Mouse (Mus musculus): ENCODE results near the gene Nop2. TPM values are rescaled to one million over a fixed set of nuclear protein-coding genes. Genes with fewer than 3 reads are reported as not detected.
A peak's percentile ranks its signal among the peaks of the same experiment; 100 is the strongest.

Gene Nop2
- polyA plus RNA-seq, 1 experiment from 2014 or later = 54.4 TPM

DNA sequence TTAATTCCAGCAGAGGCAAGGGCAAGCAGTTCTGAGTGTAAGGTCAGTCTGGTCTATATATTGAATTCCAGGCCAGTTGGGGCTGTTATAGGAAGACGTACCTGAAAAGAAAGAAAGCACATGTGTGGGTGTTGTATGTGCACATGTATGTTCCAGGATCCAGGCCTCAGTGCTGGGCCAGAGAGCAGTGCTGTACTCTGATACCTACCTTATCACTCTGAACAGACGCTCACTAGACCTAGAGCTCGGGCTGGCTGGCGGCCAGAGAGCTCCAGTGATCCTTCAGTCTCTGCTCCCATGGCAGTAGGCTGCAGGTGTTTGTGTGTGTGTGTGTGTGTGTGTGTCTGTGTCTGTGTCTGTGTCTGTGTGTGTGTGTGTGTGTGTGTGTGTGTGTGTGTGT, 27.5 kb upstream of the Nop2 start:
- peaks cover 80% of the 10 kb centered on the region for H3K36me3 ChIP-seq (ENCODE audit: control insufficient read depth, insufficient read depth)
- H3K4me1 ChIP-seq (replicated peaks; ENCODE audit: control insufficient read depth, insufficient read depth, low read length) = peaks cover 12% of the 10 kb centered on the region
- H3K9ac ChIP-seq (replicated peaks; ENCODE audit: low read depth, low read length) = no peak overlapping the region
- 83% methylated on average over 4 of the region's 4 CpGs for WGBS
- no peak overlapping the region for H3K4me3 ChIP-seq (replicated peaks; ENCODE audit: low read length)
- no peak overlapping the region for H3K27ac ChIP-seq (ENCODE audit: low read length)
- H3K27me3 ChIP-seq (replicated peaks; ENCODE audit: control insufficient read depth, insufficient read depth, low read length) = no peaks in the 10 kb centered on the region
- no peak for ATAC-seq
- no peak overlapping the region for H3K4me2 ChIP-seq (ENCODE audit: low read length)
- H3K9me3 ChIP-seq (ENCODE audit: control insufficient read depth, low read length) = no peaks in the 10 kb centered on the region

DNA sequence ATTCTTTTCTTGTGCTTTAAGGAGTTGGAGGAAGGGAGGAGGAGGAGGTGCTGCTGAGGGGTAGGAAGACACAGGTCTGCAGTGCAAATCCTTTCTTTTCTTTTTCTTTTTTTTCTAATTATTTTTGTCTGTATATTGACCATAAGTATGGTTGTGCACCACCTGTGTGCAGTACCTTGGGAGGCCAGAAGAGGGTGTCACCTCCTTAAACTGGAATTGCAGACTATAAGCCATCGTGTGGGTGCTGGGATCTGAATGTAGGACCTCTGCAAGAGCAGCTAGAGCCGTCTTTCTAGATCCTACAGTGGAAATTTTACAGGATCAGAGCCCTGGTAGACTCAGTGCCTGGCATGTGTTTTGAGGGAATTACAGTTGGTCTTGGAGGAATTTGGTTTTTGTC, 24.0 kb upstream of the Nop2 start:
- 93% methylated on average over 2 of the region's 2 CpGs for WGBS
- no peak overlapping the region for H3K4me3 ChIP-seq (replicated peaks; ENCODE audit: low read length)
- H3K4me2 ChIP-seq (ENCODE audit: low read length) = no peak overlapping the region
- no peak overlapping the region for H3K27ac ChIP-seq (ENCODE audit: low read length)
- H3K9ac ChIP-seq (replicated peaks; ENCODE audit: low read depth, low read length) = no peak overlapping the region
- peaks cover 85% of the 10 kb centered on the region for H3K36me3 ChIP-seq (ENCODE audit: control insufficient read depth, insufficient read depth)
- no peaks in the 10 kb centered on the region for H3K9me3 ChIP-seq (ENCODE audit: control insufficient read depth, low read length)
- H3K4me1 ChIP-seq (replicated peaks; ENCODE audit: control insufficient read depth, insufficient read depth, low read length) = no peaks in the 10 kb centered on the region
- H3K27me3 ChIP-seq (replicated peaks; ENCODE audit: control insufficient read depth, insufficient read depth, low read length) = no peaks in the 10 kb centered on the region
- ATAC-seq = no peak

DNA sequence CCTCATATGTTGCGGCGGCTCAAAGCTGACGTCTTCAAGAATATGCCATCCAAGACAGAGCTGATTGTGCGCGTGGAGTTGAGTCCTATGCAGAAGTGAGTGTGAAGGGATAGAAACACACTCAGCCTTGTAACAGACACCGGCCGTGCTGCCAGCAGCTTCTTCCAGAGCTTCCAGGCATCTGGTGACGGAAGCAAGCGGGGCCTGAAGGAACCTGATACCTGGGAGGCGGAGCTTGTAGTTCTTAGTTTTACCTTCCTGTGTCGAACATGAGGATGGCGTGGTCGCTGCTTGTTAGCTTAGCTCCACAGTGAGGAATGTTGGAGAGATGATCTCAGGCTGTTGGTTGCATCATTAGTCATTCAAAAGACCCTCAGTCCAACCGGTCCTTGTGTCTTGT, 22.3 kb upstream of the Nop2 start:
- H3K27me3 ChIP-seq (replicated peaks; ENCODE audit: control insufficient read depth, insufficient read depth, low read length) = no peaks in the 10 kb centered on the region
- no peak overlapping the region for H3K9ac ChIP-seq (replicated peaks; ENCODE audit: low read depth, low read length)
- no peaks in the 10 kb centered on the region for H3K9me3 ChIP-seq (ENCODE audit: control insufficient read depth, low read length)
- H3K27ac ChIP-seq (ENCODE audit: low read length) = no peak overlapping the region
- 92% methylated on average over 14 of the region's 14 CpGs for WGBS
- H3K4me1 ChIP-seq (replicated peaks; ENCODE audit: control insufficient read depth, insufficient read depth, low read length) = no peaks in the 10 kb centered on the region
- no peak for ATAC-seq
- no peak overlapping the region for H3K4me2 ChIP-seq (ENCODE audit: low read length)
- peaks cover 89% of the 10 kb centered on the region for H3K36me3 ChIP-seq (ENCODE audit: control insufficient read depth, insufficient read depth)
- no peak overlapping the region for H3K4me3 ChIP-seq (replicated peaks; ENCODE audit: low read length)

DNA sequence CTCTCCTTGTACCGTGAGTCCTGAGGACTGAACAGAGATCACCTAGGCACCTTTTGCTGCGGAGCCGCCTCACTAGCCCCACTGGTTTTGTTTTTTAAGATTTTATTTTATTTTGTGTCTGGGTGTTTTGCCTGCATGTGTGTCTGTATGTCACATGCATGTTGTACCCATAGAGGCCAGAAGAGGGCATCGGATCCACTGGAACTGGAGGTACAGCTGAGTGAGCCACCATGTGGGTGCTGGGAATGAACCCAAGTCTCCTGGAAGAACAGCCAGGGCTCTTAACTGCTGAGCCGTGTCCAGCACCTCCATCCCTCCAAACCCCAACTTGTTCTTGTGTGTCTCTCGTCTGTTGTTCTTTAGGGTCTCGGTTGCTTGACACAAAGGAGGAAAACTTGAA, 20.8 kb upstream of the Nop2 start:
- Histone ChIP-seq H3K27ac (ENCODE audit: low read length) (no peak overlapping the region), H3K4me3 (replicated peaks; ENCODE audit: low read length) (no peak overlapping the region), H3K9ac (replicated peaks; ENCODE audit: low read depth, low read length) (no peak overlapping the region), H3K4me2 (ENCODE audit: low read length) (no peak overlapping the region), H3K36me3 (ENCODE audit: control insufficient read depth, insufficient read depth) (peaks cover 84% of the 10 kb centered on the region), H3K27me3 (replicated peaks; ENCODE audit: control insufficient read depth, insufficient read depth, low read length) (no peaks in the 10 kb centered on the region), H3K9me3 (ENCODE audit: control insufficient read depth, low read length) (no peaks in the 10 kb centered on the region), H3K4me1 (replicated peaks; ENCODE audit: control insufficient read depth, insufficient read depth, low read length) (no peaks in the 10 kb centered on the region)
- no peak for ATAC-seq
- WGBS = 87% methylated on average over 7 of the region's 7 CpGs

DNA sequence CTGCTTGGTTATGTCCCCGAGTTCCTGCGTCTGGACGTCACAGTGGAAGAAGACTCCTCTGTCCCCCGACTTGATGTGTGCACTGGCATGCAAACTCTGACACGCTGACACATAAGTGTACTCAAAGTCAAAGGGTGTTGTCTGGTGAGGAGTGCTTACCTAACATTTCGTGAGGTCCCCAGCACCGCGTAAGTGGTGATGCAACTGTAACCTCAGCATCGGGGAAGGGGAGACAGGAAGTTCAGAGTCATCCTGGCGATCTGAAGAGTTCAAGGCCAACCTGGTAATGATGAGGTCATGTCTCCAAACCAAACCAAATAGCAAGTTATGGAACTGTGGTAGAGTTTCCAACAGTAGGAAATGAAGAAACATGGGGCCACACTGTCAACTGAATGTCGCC, 19.2 kb upstream of the Nop2 start:
- no peak overlapping the region for H3K27ac ChIP-seq (ENCODE audit: low read length)
- H3K36me3 ChIP-seq (ENCODE audit: control insufficient read depth, insufficient read depth) = peaks cover 80% of the 10 kb centered on the region
- no peak overlapping the region for H3K4me3 ChIP-seq (replicated peaks; ENCODE audit: low read length)
- 94% methylated on average over 11 of the region's 11 CpGs for WGBS
- no peak overlapping the region for H3K9ac ChIP-seq (replicated peaks; ENCODE audit: low read depth, low read length)
- H3K9me3 ChIP-seq (ENCODE audit: control insufficient read depth, low read length) = no peaks in the 10 kb centered on the region
- H3K4me1 ChIP-seq (replicated peaks; ENCODE audit: control insufficient read depth, insufficient read depth, low read length) = no peaks in the 10 kb centered on the region
- no peaks in the 10 kb centered on the region for H3K27me3 ChIP-seq (replicated peaks; ENCODE audit: control insufficient read depth, insufficient read depth, low read length)
- ATAC-seq = no peak
- H3K4me2 ChIP-seq (ENCODE audit: low read length) = no peak overlapping the region

DNA sequence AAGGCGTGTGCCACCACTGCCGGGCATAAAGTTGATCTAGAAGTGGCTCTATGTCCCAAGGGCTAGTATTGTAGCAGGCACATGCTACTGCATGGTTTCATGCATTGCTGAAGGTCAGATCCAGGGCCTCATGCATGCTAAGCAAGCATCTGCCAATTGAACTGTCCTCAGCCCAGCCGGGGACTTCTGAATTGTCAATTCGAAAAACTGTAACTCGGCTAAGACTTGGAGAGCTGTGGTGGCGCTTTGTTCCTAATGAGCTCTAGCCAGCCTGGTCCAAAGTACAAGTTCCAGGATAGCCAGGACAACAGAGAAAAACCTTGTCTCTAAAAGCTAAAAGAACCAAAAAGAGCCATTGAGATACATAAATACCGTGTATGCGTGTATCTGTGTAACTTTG, 12.3 kb upstream of the Nop2 start:
- ATAC-seq = no peak
- WGBS = 89% methylated on average over 8 of the region's 8 CpGs
- no peaks in the 10 kb centered on the region for H3K4me1 ChIP-seq (replicated peaks; ENCODE audit: control insufficient read depth, insufficient read depth, low read length)
- H3K4me3 ChIP-seq (replicated peaks; ENCODE audit: low read length) = no peak overlapping the region
- no peaks in the 10 kb centered on the region for H3K27me3 ChIP-seq (replicated peaks; ENCODE audit: control insufficient read depth, insufficient read depth, low read length)
- H3K4me2 ChIP-seq (ENCODE audit: low read length) = no peak overlapping the region
- H3K9ac ChIP-seq (replicated peaks; ENCODE audit: low read depth, low read length) = no peak overlapping the region
- H3K27ac ChIP-seq (ENCODE audit: low read length) = no peak overlapping the region
- no peaks in the 10 kb centered on the region for H3K9me3 ChIP-seq (ENCODE audit: control insufficient read depth, low read length)
- peaks cover 65% of the 10 kb centered on the region for H3K36me3 ChIP-seq (ENCODE audit: control insufficient read depth, insufficient read depth)

DNA sequence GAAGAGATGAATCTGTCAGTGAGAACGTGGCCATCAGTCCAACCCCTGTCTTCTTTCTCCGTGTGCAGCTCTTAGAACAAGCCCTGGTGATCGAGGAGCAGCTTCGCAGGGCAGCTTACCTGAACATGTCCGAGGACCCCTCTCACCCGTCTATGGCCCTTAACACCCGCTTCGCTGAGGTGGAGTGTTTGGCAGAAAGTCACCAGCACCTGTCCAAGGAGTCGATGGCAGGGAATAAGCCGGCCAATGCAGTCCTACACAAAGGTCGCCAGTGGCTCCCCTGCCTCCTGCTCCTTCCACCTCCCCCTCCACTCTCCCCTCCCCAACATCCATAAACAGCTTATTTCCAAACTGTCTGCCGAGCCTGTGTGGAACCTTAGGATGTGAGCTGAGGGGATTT, 3.0 kb upstream of the Nop2 start:
- Histone ChIP-seq H3K9me3 (ENCODE audit: control insufficient read depth, low read length) (no peaks in the 10 kb centered on the region), H3K27me3 (replicated peaks; ENCODE audit: control insufficient read depth, insufficient read depth, low read length) (no peaks in the 10 kb centered on the region), H3K36me3 (ENCODE audit: control insufficient read depth, insufficient read depth) (peaks cover 39% of the 10 kb centered on the region), H3K4me3 (replicated peaks; ENCODE audit: low read length) (no peak overlapping the region), H3K9ac (replicated peaks; ENCODE audit: low read depth, low read length) (no peak overlapping the region), H3K4me1 (replicated peaks; ENCODE audit: control insufficient read depth, insufficient read depth, low read length) (peaks cover 9% of the 10 kb centered on the region), H3K4me2 (ENCODE audit: low read length) (no peak overlapping the region), H3K27ac (ENCODE audit: low read length) (no peak overlapping the region)
- 94% methylated on average over 12 of the region's 12 CpGs for WGBS
- no peak for ATAC-seq

DNA sequence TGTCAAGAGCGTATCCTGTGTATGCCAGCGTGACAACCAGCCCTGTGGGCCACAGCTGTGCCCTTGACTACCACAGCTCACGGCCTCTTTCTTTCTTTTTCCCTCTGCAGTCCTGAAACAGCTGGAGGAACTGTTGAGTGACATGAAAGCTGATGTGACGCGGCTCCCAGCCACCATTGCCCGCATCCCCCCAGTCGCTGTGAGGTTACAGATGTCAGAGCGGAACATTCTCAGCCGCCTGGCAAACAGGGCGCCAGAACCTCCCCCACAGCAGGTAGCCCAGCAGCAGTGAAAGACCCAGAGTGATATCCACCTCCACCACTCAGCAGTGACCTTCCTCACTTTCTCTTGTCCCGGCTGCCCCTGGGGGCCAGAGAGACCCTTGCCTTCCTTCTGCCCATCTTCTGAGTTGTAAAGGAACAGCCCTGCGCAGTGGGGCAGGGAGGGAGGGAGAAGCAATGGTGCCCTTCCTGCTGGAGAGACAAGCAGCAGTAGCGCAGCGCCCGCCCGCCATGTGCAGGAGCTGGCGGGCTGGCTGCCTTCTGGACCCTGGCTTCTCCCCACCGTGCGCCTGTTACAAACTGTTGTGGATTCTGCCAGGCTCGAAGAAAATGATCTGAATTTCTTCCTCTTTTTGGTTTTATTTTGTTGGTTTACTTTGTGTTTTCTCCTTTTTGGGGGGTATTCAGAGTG, 1.9 kb upstream of the Nop2 start:
- H3K27ac ChIP-seq (ENCODE audit: low read length) = no peak overlapping the region
- no peaks in the 10 kb centered on the region for H3K27me3 ChIP-seq (replicated peaks; ENCODE audit: control insufficient read depth, insufficient read depth, low read length)
- H3K4me2 ChIP-seq (ENCODE audit: low read length) = no peak overlapping the region
- H3K36me3 ChIP-seq (ENCODE audit: control insufficient read depth, insufficient read depth) = peaks cover 30% of the 10 kb centered on the region
- peaks cover 9% of the 10 kb centered on the region for H3K4me1 ChIP-seq (replicated peaks; ENCODE audit: control insufficient read depth, insufficient read depth, low read length)
- H3K9ac ChIP-seq (replicated peaks; ENCODE audit: low read depth, low read length) = no peak overlapping the region
- ATAC-seq = no peak
- no peak overlapping the region for H3K4me3 ChIP-seq (replicated peaks; ENCODE audit: low read length)
- 85% methylated on average over 19 of the region's 20 CpGs for WGBS
- H3K9me3 ChIP-seq (ENCODE audit: control insufficient read depth, low read length) = no peaks in the 10 kb centered on the region

DNA sequence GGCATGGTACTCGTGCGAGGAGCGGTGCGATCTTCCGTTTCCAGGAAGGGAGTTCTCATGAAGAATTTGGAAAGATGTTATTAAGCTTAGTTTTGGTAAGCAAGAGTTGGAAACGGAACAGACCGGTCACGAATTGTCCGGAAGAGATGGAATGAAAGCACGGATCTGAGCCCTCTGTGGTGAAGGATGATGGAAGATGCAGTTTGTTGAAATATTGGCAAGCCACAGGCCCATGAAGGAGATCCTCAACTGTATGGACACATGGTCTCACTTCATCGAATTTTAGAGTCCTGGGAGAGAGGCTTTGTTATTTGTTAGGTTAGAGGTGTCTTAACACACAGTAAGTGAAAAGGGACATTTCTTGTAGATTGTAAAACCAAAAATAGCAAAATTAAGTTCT, 761 bp downstream of the Nop2 start:
- Histone ChIP-seq H3K4me2 (ENCODE audit: low read length) (peak overlapping the region; percentile 80), H3K36me3 (ENCODE audit: control insufficient read depth, insufficient read depth) (peaks cover 23% of the 10 kb centered on the region), H3K4me1 (replicated peaks; ENCODE audit: control insufficient read depth, insufficient read depth, low read length) (peaks cover 9% of the 10 kb centered on the region), H3K9me3 (ENCODE audit: control insufficient read depth, low read length) (no peaks in the 10 kb centered on the region), H3K27me3 (replicated peaks; ENCODE audit: control insufficient read depth, insufficient read depth, low read length) (no peaks in the 10 kb centered on the region), H3K9ac (replicated peaks; ENCODE audit: low read depth, low read length) (peak overlapping the region; percentile 72), H3K4me3 (replicated peaks; ENCODE audit: low read length) (peak overlapping the region; percentile 57), H3K27ac (ENCODE audit: low read length) (no peak overlapping the region)
- no peak for ATAC-seq
- whole genome bisulfite sequencing = 5% methylated on average over 11 of the region's 11 CpGs
